Mouse (Mus musculus) heart, postnatal 4 days (tissue): ENCODE results near the gene Fkbp10. TPM values are rescaled to one million over a fixed set of nuclear protein-coding genes. Genes with fewer than 3 reads are reported as not detected.

Experiments used
- DNase-seq: peaks from one replicate; pipeline ENCODE4 v3.0.0; 2021
- total RNA-seq, 2 experiments: library from RNA; stranded (reverse); gene quantifications; 2 replicates each; pipeline ENCODE4 v1.2.3; 2021

Fkbp10 gene
- total RNA-seq, 2 experiments from 2014 or later, result 68.8 to 76.1 TPM

- no peak for DNase-seq
Observed at GRCm38 (mm10) chr11:100413541-100413940, 2.0 kb upstream of the Fkbp10 start.

DNA sequence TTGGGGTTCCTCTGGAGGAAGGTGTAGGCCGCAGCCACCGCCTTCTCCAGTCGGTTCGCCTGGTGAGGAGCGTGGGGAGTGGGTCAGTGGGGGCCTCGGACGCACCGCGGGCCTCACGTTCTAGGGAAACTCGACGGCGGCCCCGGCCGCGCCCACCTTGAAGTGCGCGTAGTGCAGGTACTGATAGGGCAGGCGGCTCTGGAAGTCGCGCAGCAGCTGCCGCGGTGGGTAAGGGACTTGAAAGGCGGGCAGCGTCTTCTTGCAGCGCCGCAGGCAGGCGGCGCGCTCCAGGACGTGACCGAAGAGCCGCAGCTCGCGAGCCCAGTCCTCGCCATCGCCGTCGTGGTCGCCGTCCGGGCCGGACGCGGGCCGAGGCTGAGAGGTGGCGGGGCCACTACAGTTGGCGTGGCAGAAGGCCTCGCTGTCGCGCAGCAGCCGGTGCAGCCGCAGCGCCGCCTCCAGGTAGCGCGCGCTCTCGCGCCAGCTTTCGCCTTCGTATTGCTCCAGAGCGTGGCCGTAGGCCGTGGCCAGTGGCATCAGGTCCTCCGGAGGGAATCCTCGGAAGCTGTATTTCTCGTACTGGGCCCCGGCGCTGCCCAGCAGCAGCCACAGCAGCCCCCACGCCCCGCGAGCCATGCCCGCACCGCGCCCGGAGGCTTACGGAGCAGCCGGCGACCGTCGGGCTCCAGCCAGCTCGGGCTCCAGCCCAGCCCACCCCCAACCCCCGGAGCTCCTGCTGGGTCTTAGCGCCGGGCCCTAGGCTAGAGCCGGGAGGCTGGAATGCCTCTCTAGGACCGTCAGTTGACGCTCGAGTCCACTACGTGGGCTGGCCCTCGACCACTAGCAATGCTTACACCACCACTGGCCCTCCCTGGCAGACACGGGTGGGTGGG, 1.2 kb upstream of the Fkbp10 start, which contains the start of gene P3h4:
TSS of gene P3h4 (minus strand) at position 816 of the 893 bp plus-strand sequence.
- DNase-seq, result peak; percentile 89

DNA sequence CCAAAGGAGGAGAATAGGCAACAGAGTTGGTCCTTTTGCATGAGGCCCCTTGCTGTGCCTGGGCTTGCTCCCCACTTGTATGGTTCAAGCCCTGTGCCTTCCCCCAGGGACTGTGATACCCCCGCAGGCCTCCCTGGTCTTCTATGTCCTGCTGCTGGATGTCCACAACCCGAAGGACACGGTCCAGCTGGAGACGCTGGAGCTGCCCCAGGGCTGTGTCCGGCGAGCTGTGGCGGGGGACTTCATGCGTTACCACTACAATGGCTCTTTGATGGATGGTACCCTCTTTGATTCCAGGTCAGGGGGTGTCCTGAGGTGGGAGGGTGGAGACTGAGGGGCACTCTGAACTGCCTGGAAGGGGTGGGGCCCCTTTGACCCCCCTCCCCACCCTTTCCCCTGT, 6.0 kb downstream of the Fkbp10 start:
- DNase-seq, result no peak

GRCm38 (mm10) chr11:100423836-100424235, 8.3 kb downstream of the Fkbp10 start:
- no peak for DNase-seq

- peak; percentile 82 for DNase-seq
Observed at GRCm38 (mm10) chr11:100425851-100426250, 10.4 kb downstream of the Fkbp10 start.

DNA sequence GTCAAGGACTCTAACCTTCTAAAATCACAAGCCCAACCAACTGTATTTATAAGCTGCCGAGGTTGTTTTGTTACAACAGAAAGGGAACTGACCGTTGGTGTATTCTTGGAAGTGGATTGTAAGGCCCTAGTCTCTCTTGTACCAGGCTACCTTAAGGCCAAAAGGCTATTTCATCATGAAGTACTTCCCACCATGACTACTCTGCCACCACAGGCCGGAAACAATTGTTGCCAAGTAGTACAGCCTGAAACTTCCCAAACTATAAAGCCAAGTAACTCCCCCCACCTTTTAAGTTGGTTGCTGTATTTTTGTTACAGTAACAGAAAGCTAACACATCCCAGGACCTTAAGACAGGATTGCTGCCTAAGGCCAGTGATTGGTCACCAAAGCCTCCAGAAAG, 11.3 kb downstream of the Fkbp10 start:
- no peak for DNase-seq

- peak; percentile 71 for DNase-seq
Observed at GRCm38 (mm10) chr11:100428612-100429199, 13.2 kb downstream of the Fkbp10 start.

- DNase-seq, result peak; percentile 42
Observed at GRCm38 (mm10) chr11:100430052-100430451, 14.6 kb downstream of the Fkbp10 start.

- no peak for DNase-seq
Observed at GRCm38 (mm10) chr11:100432002-100432401, 16.5 kb downstream of the Fkbp10 start.

DNA sequence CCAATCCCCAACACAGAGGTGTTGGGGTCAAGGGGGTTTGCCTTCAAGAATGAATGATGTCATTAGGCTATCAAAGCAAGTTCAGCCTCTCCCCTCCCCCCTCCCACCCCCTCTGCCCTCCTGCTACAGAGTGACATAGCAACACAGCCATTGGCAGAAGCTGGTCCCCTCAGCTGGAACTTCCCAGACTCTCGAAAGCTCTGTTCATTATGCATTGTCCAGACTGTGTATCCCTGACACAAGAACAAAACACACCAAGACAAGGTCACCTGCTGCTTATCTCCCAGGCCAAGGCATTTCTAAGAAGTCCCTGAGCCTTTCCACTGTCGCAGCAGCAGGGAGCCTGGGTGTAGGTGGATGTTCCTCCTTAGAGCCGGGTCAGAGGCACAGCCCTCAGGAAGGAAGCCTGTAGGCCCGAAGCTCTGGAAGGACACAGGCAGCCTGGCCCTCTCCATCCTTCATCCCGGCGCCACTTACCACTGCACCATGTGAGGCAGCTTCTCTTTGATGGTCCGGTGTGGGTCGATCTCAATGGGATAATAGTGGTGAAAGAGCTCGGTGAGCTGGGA, 20.3 kb downstream of the Fkbp10 start:
- DNase-seq, result no peak

DNA sequence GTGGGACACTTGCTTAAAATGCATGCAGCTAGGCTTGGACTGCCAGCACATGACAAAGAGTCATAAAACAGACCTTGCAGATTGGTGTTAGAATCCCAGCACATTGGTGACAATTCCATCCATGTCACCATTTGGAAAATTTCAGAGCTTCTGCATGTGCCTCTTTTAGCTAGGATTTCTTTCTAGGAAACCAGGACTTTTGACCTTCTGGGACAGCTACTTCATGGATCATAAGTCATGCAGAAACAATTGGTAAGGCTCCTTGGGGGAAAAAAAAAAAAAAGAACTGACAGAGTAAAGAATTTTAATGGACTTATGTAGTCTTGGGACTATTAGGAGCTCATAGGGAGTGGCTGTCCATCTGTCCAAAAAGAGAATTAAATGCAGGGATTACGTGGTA, 22.4 kb downstream of the Fkbp10 start:
- no peak for DNase-seq

GRCm38 (mm10) chr11:100440691-100441522, 25.4 kb downstream of the Fkbp10 start:
- peak; percentile 88 for DNase-seq

- no peak for DNase-seq
Observed at GRCm38 (mm10) chr11:100441797-100442196, 26.3 kb downstream of the Fkbp10 start, which contains the start of the genes Nt5c3b and Klhl10. Nt5c3b (minus strand) TSS chr11:100441808. Klhl10 (plus strand) TSS chr11:100441917.

DNA sequence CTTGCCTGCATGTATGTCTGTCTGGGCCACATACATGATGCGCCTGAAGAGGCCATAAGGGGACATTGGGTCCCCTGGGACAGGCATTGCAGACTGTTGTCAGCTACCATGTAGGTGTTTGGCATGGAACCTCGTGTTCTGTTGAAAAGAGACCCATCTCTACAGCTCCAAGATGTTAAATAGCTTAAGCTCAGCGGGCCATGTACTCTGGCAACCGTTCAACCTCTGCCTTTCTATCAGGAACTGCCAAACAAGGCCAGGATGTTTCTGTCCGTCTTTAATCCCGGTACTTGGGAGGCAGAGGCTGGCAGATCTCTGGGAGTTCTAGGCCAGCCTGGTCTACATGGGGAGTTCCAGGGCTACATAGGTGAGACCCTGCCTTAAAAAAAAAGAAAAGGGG, 27.1 kb downstream of the Fkbp10 start:
- no peak for DNase-seq

DNA sequence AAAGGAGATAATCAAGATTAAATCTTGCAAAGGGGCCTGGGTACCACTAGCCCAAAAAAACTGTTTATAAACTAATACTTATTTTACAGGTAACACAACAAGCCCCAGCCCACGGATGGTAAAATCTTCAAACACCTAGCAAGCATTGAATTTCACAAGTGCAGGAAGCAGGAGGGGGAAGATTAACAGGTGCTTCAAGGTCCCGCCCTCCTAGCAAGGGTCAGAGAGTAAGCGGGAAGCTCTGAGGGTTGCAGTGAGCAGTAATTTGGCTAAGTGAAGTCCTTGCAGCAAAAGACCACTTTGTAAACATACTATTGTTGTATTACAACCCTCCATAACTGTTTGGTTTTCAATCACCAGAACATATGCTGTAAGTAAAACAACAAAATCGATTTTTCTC, 41.8 kb downstream of the Fkbp10 start:
- DNase-seq, result no peak

- no peak for DNase-seq
Observed at GRCm38 (mm10) chr11:100457711-100458110, 42.2 kb downstream of the Fkbp10 start.

- DNase-seq, result no peak
Observed at GRCm38 (mm10) chr11:100462699-100463098, 47.2 kb downstream of the Fkbp10 start.

- no peak for DNase-seq
Observed at GRCm38 (mm10) chr11:100465229-100465792, 49.8 kb downstream of the Fkbp10 start.

- no peak for DNase-seq
Observed at GRCm38 (mm10) chr11:100465833-100466232, 50.3 kb downstream of the Fkbp10 start.

DNA sequence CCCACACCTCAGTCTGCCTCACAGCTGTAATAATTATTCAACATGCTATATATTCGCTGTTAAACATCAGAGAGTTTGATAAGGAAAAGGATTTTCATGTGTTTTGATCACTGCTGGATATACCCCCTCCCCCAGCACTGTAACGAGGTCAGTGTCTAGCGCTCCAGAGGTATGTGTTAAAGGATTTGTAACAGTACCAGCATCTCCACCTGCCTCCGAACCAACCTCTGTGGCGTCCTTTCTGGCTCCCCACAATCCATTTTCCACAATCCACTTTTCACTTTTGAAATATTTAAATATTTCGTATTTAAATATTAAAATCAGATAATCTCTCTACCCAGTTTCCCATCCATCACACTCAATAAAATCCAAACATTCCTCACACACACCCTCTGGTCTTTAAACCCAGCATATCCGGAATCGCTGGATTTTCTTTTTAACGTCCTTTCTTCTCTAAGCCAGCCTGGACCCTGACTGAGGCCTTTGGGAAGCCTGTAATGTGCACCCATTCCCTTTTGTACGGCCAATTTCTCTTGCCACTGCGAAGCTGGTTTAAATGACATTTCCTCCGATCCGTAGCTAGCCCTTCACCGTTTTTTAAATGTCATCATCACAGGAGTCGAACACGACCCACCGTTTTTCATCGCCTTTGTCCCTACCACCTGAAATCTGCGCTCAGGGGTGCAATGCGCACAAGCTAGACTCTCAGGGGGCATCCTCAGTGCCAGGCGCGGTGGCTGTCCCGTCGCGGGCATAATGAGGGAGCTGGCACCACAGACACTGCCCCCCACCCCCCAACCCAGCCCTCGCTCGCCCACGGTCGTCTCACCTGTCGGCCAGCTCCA, 56.1 kb downstream of the Fkbp10 start:
- DNase-seq, result no peak
